Mouse (Mus musculus): ENCODE measurements at regions not wholly inside any gene's neighbourhood (a gene's known extent, or its start where the extent isn't known, plus 50 kb on each side); places are given as distances from the start of the nearest gene placed in this dataset.

DNA sequence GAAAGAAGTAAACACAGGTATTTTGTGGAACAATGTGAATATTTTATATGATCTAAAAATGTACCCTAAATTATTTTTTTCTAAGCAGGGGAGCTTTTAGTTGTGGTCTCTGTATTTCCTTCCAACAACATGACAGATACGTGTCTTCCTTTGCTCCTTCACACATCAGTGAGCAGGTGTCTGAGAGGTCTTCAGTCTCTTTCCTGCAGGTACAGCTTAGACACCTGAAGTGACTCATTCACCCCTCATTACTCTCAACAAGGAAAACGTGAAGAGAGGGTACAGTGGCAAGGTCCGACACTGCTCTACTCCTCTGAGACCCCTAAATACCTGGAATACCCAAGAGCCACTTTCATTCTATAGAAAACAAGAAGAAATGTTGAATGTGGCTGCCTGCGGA is 103.5 kb upstream of the Bcl6 start:
- DNase-seq = no peak

DNA sequence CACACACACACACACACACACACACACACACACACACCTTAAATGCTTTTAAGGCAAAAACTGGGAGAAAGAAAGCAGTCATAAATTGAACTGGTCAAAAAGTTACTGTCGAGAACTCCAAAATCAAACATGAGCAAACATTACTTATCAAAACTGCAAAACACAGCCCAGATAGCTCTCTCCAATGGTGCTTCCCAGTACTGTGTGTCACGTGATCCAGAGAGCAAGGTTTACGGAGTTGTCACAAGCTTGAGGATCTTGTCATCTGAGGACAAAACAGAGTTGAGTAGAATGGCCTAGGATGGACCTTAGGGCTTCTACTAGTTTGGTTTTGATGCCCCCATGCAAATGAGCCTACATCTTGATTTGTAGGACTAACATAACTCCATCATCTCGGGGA is 102.3 kb upstream of the Bcl6 start:
- DNase-seq = no peak

DNA sequence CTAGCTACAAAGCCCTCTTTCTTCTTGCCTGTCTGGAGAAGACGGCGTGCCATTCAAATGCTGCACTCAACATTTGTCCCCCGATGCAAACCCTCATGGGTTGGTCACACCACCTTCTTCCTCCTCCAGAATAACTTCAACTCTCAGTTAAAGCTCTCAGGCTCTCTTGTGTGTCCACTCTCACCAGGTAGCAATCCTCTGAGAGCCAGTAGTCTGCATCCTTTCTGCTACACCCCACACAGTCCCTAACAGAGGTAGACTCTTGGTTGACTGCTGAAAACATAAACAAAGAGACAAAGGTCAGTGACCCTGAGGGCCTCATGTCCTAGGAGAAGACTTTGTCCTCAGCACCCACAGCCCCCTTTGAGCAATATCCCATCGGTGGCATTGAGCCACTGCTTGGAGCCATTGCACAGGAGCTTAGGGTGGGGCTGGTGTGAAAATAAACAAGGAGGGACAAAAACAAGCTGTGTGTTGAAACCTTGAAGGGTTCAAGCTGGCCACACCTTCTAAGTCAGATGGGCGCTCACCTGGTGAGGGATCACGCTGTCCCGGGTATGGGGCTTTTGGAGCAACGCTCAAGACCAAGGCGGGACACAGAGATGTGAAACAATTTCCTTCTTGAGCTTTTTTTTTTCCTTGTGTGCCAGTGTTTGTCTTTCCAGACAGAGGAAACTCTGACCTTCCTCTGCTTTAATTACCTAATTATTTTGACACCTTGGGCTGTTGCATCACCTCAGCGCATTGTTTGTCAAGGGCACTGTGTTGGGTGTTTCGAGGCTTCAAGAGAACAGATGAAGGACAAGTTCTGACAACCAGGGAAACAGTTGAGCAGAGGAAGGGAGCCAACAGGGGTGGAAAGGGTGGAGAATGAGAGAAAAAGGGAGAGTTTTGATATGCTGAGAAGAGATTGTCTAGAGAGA is 101.4 kb upstream of the Bcl6 start:
- DNase-seq = no peak

DNA sequence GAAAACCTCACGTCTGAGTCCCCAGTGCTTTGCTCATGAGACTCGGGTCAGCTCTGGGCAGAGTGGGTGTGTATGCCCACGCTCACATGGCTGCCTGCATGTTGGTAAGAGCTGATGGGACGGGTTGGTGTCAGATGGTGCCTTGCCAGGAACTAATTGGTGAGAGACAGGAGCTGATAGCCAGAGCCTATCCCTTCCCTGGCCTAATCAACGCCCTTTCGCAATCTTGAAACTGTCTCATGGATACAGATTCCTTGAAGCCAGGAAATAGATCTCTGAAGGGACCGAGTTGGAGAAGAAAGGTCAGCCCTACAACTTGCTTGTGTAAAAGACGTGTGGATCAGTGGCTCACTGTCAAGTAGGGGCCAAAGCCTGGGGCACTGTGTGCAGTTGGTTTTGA is 95.3 kb upstream of the Bcl6 start:
- DNase-seq = no peak

DNA sequence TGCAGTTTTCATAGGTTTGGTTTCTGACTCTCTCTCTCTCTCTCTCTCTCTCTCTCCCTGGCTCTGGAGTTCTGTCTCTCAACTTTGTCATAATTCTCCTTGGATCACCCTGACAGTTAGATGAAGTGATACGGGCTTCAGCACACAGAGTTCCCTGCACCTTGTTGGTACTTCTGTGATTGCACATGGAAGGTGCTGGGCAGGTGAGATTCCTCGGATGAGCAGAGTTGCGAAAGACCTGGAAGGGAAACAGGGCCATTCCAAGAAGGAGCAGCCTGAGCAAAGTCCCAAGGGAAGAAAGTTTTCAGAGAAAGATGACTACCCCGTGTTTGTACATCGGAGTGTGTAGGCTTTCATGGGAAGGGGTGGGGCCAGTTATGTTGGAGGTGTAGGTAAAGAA is 91.8 kb upstream of the Bcl6 start:
- no peak for DNase-seq

DNA sequence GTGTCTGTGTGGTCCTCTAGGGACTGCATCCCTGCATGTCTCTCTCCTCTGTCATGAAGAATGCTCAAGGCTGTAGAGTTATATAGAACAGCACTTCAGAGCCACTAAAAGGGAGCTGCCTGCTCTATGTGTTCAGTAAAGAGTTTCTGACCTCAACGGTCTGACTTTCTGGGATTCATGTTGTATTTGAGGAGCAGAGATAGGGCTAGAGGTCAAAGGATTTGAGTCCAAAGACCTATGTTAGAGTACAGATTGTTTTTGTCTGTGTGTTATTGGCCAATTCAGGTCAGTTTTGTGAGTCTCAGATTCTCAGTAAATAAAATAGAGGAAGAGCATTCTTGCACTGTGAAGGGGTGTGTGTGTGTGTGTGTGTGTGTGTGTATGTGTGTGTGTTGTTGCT is 90.0 kb upstream of the Bcl6 start:
- DNase-seq = no peak

DNA sequence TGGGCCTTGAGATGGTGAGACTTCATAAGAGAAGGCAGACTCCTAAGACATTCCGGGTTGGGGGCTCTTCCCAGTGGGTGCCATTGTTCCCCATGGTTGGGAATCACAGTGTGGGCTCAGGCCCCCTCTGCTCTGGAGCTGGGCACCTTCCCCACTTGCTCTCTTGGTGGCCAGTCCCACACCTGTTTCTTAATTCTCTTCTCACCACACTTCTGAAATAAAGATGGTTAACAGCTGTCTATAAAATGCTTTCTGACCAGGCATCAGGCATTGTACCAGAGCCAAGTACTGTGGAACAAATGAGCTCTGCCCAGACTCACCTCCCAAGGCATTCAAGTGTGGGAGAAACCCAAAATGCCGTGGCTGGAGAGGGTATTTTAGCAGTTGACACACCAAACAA is 88.8 kb upstream of the Bcl6 start:
- DNase-seq = no peak

DNA sequence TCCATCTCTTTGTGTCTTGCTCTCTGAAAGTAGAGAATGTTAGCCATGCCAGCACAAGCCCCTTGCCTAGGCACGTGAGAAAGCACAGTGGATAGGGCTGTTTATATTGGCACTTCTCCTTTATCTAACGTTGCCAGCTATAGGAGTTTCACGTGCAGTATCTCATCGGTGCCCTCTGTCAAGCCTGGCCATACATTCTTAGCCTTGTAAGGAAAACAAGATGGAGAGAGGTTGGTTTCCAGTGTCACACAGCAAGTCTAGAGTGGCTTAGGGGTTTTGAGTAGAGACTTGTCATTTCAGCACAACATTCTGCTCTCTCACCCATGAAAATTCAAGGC is 88.1 kb upstream of the Bcl6 start:
- no peak for DNase-seq

DNA sequence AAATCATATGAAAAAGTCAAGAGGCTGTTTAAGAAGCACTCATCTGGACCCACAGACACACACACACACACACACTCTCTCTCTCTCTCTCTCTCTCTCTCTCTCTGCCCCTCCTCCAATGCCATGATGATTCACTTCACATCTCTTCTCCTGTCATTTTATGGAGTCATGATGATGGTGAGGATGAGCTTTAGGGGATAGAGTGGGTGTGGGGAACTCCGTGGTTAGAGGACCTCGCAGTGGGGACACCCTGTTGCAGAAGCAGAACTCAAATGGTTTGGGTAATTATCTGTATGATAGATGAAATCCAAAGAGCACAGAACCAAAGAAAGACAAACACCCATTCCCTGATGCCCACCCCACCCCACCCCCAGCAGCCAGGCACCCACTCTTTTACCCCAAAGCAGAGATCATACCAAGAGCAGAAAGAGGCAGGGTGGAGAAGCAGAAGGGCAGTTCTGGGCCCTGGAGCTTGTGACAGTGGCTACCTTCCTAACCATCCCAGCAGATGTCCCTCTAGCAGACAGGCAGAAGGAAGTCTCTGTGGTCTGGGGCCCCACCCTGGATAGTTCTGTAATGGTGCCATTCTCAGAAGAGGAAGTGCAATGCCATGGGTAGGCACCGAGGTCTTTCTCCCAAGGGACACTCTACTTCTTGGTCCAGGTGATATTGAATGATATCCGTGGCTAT is 87.6 kb upstream of the Bcl6 start:
- no peak for DNase-seq

DNA sequence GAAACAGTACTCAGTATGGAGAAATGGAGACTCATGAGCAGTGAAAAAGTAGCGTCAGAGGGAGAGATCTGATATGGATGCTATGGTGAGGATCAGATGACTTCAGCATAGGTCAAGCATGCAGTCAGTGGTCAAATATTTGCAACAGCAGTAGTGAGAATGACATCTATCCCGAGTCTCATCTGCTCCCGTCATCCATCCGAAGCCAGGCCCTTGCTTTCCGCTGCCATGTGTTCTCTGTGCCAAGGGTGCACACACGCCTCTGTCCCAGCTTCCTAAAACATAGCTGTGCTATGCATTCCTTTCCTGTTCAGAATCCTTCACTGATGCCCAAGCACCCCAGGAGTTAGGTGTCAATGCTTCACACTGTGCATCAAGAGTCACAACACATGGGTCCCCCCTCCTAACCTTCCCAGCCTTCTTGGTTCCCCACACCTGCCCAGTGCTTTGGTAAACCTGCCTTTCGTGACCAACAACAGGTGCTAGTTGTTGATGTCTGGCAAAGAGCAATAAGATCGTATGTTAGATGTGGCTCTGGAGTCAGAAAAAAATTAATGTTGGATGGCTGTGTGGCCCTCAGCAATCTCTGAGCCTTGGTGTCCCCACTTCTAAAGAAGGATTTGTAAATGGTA is 85.1 kb upstream of the Bcl6 start:
- no peak for DNase-seq

DNA sequence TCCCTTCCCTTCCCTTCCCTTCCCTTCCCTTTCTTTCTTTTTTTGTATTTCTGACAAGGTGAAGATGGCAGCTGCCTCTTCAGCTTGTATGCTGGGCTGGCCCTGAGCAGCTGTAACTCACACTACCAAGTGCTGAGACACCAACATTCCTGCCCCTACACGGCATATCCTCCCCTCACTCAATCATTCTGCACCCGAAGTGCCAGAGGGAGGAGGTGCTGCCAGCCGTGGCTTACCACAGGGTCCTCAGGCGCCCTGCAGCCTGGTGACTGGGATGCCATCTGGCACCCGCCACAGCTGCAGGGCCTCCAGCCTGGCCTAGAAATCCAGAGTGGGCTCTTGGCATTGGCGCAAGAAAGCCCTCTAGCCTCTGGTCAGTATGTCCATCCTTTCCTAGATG is 84.4 kb upstream of the Bcl6 start:
- DNase-seq = no peak

DNA sequence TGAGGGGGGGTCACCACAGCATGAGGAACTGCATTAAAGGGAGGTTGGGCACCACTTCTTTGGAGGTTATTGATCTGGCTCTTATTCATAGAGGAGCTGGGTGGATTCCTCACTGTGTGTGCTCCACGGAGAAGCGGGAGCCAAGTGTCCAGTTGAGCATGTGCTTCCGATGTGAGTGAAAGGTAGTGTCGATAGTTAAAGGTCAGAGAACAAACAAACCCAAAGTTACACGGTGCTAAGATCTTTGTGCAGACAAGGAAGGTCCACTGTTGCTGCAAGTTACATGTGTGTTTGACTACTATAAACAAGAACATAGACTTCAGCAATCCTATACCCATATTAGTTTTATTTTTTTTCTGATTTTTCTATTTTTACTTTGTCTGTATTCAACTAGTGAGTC is 80.8 kb upstream of the Bcl6 start:
- no peak for DNase-seq

DNA sequence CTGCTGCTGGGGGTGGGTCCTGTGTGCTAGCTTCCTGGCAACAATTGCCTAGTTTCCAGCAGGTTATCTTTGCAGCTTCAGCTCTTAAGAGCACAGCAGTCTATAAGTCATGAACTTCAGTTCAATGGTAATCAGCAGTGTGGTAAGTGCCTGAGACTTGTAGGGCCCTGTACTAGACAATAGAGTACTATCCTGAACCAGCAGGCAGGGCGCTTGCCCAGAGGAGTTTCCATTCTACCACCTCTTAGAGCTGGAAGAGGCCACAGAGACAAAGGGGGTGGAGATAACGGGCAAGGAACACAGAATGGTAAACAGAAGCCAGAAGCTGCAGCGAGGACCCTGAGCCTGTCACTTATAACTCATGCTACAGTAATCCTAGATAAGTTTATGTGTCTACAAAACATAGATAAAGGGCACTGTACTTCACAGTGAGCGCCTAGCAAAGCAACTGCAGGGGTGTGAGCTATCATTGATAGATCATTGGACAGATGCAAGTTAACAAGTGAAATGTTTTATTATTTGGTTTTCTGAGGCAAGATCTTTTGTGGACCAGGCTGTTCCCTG is 79.7 kb upstream of the Bcl6 start:
- DNase-seq = no peak

DNA sequence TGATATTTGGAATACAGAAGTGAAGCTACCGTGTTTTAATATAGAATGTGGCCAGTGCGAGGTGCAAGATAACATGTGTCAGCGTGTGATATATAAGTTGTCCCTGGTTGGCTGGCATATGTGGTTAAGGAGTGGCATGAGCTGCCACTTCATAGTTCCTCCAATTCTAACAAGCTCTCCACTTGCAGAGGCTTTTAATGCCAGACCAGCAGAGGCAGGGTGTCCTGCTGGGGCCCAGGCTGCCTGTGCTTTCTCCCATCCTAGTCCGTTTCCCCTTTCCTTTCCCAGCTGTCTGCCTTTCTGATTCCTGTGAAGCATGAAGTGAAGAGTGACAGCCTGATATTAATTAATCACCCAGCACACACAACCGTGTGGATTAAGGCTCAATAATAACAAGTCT is 73.7 kb upstream of the Bcl6 start:
- DNase-seq = peak in 1 of 2 experiments; percentile 19

DNA sequence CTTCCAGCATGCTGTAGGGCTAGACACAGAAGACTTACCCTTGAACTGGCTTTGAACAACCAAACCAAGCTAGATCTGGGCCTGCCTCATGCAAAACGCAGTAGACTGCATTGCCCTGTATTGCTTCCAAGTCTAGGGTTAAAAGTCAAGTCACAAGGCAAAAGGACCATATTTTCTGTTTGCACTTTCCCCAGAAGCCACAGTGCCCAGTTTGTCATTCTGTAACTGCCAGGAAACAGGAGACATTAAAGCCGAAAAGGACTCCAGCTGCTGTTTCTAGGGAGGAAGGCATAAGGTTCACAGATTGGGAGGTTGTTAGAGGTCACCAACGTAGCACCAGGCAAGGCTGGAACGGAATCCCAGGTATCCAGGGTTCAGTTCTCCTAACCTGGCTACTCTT is 72.8 kb upstream of the Bcl6 start:
- DNase-seq = no peak

DNA sequence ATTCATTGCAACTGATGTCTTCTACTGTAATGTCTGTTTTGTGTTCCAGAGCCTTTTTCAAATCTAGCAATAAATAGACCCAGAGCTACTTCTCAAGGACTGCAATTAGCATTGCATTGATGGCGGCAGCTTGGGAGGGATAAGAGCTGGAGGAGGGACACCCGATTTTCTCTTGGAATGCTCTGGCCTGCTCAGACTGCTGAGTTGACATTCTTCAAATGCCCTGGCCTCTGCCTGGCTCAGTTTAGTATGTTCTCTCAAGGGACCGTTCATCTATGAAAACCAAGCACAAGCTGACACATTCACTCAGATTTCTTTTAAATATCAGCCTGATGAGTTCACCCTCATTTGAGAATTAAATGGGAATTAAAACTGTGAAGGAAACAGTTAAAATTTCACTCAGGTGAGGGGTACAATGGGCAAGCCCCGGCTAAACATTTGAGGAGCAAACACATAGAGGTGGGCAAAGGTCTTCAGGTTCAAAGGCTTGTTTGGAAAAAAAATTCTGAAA is 70.5 kb upstream of the Bcl6 start:
- DNase-seq = no peak

DNA sequence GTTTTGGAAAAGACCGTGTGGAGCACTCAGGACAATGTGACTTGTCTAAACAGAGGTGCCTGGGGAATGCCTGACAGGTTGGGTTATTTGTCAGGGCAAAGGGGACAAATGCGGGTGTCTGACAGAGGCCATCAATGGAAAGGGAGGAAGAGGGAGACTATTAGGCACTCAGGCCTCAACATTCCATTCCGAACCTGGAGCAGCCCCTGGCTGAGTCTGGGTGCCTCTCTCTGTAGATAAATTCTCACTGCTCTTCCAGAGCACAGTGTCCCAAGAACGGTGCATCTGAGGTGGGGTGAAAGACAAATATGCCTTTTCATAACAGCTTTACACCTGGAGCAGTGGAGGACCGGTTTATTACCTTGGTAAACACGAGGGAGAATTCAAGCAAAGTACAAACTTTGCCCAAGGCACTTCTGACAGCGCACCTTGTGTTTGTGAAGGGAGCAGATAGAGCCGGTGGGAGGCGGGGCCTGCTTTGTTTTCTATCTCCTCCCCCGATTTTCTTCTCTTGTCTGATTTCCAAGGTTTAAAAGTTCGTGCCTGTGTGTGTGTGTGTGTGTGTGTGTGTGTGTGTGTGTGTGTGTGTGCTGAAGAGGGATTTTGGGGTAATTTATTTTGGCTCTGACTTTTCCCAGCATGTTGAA is 68.4 kb upstream of the Bcl6 start:
- DNase-seq = no peak

DNA sequence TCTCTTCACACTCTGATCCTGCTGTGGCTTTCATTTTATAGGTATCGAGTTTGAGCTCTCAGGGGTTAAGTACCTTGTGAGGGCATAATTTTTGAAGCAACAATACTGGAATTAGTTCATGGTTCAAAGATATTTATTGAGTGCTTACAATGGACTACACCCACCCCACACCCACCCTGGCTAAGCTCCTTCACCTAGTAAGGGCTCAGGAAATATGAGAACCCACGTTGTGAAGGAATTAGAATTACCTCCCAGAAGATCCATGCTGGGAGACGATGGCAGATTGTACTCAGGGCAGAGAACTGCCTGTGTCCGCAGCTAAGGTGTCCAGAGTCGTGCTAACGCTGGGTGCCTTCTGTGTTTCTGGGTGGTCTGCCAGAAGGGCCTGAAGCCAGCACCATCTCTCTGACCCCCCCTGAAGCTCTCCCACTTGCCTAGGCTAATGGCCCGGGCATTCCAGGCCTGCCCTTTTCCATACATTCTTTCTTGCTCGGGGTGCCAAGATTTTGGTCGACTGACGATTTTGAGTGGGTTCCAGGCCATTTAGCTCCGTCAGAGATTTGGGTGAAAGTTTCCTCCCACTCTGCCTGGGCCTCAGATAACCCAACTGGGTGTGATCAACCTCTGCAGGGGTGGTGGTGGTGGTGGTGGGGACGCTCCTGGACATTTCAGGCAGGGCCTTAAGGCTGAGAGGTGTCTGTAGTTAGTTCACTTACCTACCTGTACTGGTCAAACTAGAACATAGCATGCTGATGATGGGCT is 67.7 kb upstream of the Bcl6 start:
- DNase-seq = no peak

DNA sequence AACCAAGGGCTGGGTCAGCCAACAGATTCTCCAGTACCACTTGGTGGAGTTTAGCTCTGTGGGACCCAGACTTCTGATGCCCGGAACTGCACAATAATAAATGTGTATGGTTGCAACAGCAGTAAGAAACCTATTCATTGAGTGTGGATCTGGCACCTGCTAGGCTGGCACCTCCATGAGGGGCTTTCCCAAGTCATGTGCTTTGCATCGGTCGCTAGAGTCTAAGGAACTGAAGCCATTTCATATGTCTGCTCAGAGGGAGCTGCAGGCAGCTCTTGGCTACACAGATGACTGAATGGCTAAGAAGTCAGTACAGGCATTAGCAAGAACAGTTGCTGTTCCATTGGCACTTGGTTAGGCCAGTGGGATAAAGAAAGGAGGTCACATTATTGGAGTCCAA is 65.6 kb upstream of the Bcl6 start:
- DNase-seq = no peak

DNA sequence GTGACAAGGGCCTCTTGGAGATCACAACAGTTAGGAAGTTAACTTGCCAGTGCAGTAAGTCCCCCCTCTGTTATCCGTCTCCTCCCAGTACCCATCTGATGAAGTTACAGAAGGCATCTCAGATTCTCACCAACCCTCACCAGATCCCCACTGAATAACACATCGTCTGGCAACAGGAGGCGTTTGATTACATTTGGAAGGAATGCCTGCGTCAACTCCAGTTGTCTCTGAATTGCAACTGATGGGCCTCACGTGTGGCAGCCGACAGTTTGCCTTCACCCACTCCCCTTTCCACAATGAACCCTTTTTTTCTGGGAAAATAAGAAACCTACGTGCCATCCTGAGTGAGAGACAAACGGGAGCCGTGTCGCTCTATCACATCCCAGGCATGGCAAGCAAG is 64.8 kb upstream of the Bcl6 start:
- DNase-seq = no peak

DNA sequence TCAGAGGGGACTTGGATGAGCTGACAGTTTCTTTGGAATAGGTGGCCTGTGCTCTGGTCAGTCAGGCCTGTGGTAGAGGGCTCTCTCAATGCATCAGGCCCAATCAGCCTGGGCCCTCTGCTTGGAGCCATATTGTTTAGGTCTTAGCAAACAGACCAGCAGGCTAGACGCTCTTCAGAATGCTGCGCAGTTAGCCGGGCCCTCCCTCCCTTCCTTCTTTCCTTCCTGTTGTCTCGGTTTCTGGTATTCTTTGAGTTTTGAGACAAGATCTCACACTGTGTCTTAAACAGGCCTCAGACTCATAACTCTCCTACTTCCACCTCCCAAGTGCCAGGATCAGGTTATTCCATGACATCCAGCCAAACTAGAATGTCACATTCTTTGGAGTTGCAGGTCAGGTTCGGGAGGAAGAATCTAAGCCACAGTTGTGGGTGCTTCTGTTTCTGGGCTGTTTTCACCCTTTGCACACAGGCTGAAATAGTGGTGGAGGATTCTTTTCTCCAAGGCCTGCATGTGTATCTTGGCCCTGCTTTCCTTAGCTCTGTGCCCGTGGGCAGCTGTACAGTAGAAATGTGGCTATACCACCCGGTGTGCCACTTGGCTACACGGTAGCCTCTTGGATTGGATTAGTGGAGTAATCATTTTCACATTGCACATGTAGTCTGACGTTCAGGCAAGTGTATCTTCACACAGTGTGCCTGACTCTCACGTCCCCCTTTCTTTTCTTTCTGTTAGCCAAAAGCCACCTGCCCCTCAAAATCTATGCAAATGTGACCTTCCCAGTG is 62.4 kb upstream of the Bcl6 start:
- peak; percentile 50 for DNase-seq
